ENCODE assay signal across 8 mouse cellular contexts in the genomic region with DNA sequence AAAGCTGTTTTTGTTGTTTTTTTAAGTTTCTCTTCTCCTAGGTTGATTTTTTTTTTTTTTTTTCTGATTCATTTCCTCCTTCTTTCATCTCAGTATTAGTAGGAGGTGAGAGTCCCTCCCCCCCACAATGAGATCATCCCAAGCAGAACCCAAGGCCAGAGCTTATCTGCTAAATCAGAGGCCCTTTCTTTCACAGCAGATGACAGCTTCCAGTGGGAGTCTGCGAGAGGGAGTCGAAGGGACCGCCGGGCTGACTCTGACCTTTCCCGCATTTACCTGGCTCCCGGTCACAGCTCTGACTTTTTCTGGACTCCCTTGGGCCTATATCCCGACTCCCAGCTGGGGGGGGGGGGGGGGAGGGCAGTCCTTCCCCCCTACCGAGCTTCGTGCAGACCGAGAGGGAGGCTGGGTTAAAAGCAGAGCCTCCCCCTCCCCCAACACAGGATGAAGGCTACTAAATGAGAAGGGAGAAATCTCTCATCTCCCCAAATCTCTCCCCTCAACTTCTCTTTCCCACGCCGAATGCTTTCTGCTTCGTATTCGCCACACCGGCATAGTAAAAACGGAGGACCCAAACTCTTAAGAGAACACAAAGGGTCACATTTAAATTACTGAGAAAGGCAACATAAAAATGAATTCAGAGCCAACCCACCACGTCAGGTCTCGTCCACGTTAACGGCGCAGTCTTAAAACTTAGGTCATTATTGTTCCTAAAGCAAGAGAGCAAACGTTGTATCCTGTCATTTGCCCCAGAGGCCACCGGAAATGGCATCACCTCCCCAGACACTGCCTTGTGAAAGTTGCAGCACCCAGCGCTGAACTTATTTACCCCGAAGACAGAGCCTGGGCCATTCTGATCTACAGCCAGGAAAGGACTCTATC.
A peak's percentile ranks its signal among the peaks of the same experiment; 100 is the strongest.
DNase-seq lines count a peak whose midpoint lies in the region; ATAC-seq lines count a peak whose summit lies in the region.

No protein-coding gene starts in this region.

- peaks cover 39% of the 10 kb centered on the region for H3K4me1 ChIP-seq in kidney, embryonic 15.5 days

- no peaks in the 10 kb centered on the region for H3K27me3 ChIP-seq in kidney, embryonic 15.5 days

- peak overlapping the region; percentile 53 for H3K4me2 ChIP-seq in kidney, embryonic 15.5 days

- H3K36me3 ChIP-seq in kidney, embryonic 15.5 days, result 0 out of 2 replicates have a peak, but pooled peaks cover 3% of the 10 kb centered on the region

- 7% methylated on average over 25 of the region's 25 CpGs for WGBS in kidney, embryonic 15.5 days

- peak; percentile 49 for DNase-seq in urinary bladder, postnatal 14 days (ENCODE audit: low spot score)
- no peak for DNase-seq in urinary bladder, adult 18-20 months (ENCODE audit: low spot score in 2 of 2)
- DNase-seq in lung, postnatal 36 days, result peak; percentile 73
- DNase-seq in spleen, postnatal 4 days (ENCODE audit: low spot score in 2 of 2), result peak; percentile 51 to 78
- DNase-seq in urinary bladder, postnatal 25 days (ENCODE audit: low spot score), result no peak
- DNase-seq in gastrocnemius, postnatal 4 days (ENCODE audit: low spot score in 2 of 2), result no peak

- peak; percentile 94 for ATAC-seq in granulocyte monocyte progenitor cell, adult 5-6 weeks (replicated peaks; ENCODE audit: poor library complexity, severe bottlenecking)
- peak; percentile 47; the same call in 1 of the 2 replicates for ATAC-seq in kidney, embryonic 15.5 days (replicated peaks; ENCODE audit: low FRiP score)

- H3K27ac ChIP-seq in kidney, embryonic 15.5 days, result peak overlapping the region; percentile 67

- peak overlapping the region; percentile 13 for H3K4me3 ChIP-seq in kidney, embryonic 15.5 days (replicated peaks)

- H3K9ac ChIP-seq in kidney, embryonic 15.5 days, result no peak overlapping the region

- no peaks in the 10 kb centered on the region for H3K9me3 ChIP-seq in kidney, embryonic 15.5 days (replicated peaks)

Comparison
In these comparisons a context has a peak if more than half of its experiments do, and no peak if none do; other contexts are left out.
1. DNase-seq: peak in urinary bladder, postnatal 14 days (single experiment), lung, postnatal 36 days (single experiment) and spleen, postnatal 4 days (2 of 2); none in urinary bladder, adult 18-20 months (0 of 2), urinary bladder, postnatal 25 days (single experiment) and gastrocnemius, postnatal 4 days (0 of 2).